Mouse (Mus musculus): ENCODE measurements around the gene Gpr55. TPM values are rescaled to one million over a fixed set of nuclear protein-coding genes. Genes with fewer than 3 reads are reported as not detected.

The Gpr55 gene
- polyA plus RNA-seq, 1 experiment, result 2.1 TPM

GRCm38 (mm10) chr1:85898761-85899387 lies 61.9 kb downstream of the Gpr55 start:
- TF ChIP-seq POLR2A (IDR thresholded peaks at IDR 0.05; ENCODE audit: low read depth, low read length) (no peak), CTCF (IDR thresholded peaks at IDR 0.05; ENCODE audit: extremely low read depth, insufficient read depth, insufficient read length, insufficient replicate concordance) (no peak)
- no peak for DNase-seq (ENCODE audit: low read depth in 1 of 2, low spot score in 2 of 2)
- peaks cover 6% of the 10 kb centered on the region; the same call in 1 of the 2 replicates for H3K4me1 ChIP-seq (ENCODE audit: control insufficient read depth, insufficient read depth, insufficient read length)

GRCm38 (mm10) chr1:85897901-85898760 lies 62.7 kb downstream of the Gpr55 start:
- peaks cover 6% of the 10 kb centered on the region; the same call in 1 of the 2 replicates for H3K4me1 ChIP-seq (ENCODE audit: control insufficient read depth, insufficient read depth, insufficient read length)

More at GRCm38 (mm10) chr1:85898761-85899387, 61.9 kb downstream of the Gpr55 start:
- 81% methylated on average over 12 of the region's 12 CpGs for WGBS
- Histone ChIP-seq H3K27me3 (ENCODE audit: control insufficient read depth, insufficient read depth, low read length) (no peaks in the 10 kb centered on the region), H3K4me3 (ENCODE audit: extremely low read depth, insufficient read depth, insufficient read length) (no peak overlapping the region), H3K27ac (ENCODE audit: insufficient read depth, low read length) (no peak overlapping the region), H3K36me3 (ENCODE audit: control insufficient read depth, insufficient read depth, low read length) (0 out of 2 replicates have a peak, but pooled peaks cover 1% of the 10 kb centered on the region)

DNA sequence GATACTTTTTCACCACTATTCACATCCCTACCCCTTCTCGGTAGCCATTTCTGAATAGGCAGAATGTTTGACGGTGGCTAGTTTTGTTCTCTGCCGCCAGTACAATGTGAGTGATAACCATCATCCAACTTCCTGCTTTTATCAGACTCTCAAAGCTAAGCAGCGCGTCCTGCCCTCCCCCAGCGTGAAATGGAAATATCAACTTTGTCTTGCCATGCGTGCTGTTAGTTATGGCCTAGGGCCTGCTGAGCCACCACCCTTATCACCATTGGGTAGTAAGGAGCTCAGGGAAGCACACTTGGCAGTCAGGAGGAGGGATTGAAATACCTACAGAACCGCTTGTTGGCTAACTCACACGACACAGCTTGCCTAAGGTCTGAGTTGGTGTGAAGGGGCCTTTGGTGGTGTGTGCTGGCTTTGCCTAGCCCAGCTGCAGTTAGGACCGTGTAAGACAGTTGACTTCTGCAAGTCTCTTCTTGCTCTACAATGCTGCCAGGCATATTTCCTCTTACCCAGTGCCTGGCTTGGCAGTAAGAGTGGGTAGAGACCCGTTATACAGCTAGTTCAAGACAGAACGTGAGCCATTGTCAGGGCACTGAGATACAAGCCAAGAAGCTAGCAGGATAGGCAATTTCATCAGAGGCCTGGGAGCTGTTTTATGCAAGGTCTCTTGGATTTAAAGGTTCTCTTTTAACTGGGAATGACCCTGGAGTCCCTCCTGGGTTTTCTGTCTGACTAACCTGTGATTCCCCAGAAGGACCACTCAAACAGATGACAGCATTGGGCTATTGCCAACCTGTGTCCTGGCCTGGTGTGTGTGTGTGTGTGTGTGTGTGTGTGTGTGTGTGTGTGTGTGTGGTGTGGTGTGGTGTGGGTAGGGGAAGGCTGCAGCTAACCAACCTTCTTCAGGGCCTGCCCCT lies 63.8 kb downstream of the Gpr55 start:
- no peak for DNase-seq (ENCODE audit: low read depth in 1 of 2, low spot score in 2 of 2)

More at GRCm38 (mm10) chr1:85897901-85898760, 62.7 kb downstream of the Gpr55 start:
- no peak overlapping the region for H3K4me3 ChIP-seq (ENCODE audit: extremely low read depth, insufficient read depth, insufficient read length)
- no peak for DNase-seq (ENCODE audit: low read depth in 1 of 2, low spot score in 2 of 2)
- H3K36me3 ChIP-seq (ENCODE audit: control insufficient read depth, insufficient read depth, low read length), result no peaks in the 10 kb centered on the region
- H3K27ac ChIP-seq (ENCODE audit: insufficient read depth, low read length), result no peak overlapping the region
- no peaks in the 10 kb centered on the region for H3K27me3 ChIP-seq (ENCODE audit: control insufficient read depth, insufficient read depth, low read length)
- TF ChIP-seq CTCF (IDR thresholded peaks at IDR 0.05; ENCODE audit: extremely low read depth, insufficient read depth, insufficient read length, insufficient replicate concordance) (no peak), POLR2A (IDR thresholded peaks at IDR 0.05; ENCODE audit: low read depth, low read length) (no peak)
- WGBS, result 80% methylated on average over 8 of the region's 8 CpGs

GRCm38 (mm10) chr1:85896110-85896509 lies 64.7 kb downstream of the Gpr55 start:
- Histone ChIP-seq H3K27ac (ENCODE audit: insufficient read depth, low read length) (no peak overlapping the region), H3K4me3 (ENCODE audit: extremely low read depth, insufficient read depth, insufficient read length) (no peak overlapping the region), H3K36me3 (ENCODE audit: control insufficient read depth, insufficient read depth, low read length) (no peaks in the 10 kb centered on the region), H3K4me1 (ENCODE audit: control insufficient read depth, insufficient read depth, insufficient read length) (peaks cover 6% of the 10 kb centered on the region; the same call in 1 of the 2 replicates), H3K27me3 (ENCODE audit: control insufficient read depth, insufficient read depth, low read length) (no peaks in the 10 kb centered on the region)
- TF ChIP-seq POLR2A (IDR thresholded peaks at IDR 0.05; ENCODE audit: low read depth, low read length), result no peak
- no peak for TF ChIP-seq CTCF (IDR thresholded peaks at IDR 0.05; ENCODE audit: extremely low read depth, insufficient read depth, insufficient read length, insufficient replicate concordance)
- 84% methylated on average over 5 of the region's 5 CpGs for WGBS
- no peak for DNase-seq (ENCODE audit: low read depth in 1 of 2, low spot score in 2 of 2)

More for the DNA sequence above, 63.8 kb downstream of the Gpr55 start:
- WGBS, result 45% methylated on average over 12 of the region's 12 CpGs
- no peak overlapping the region for H3K4me3 ChIP-seq (ENCODE audit: extremely low read depth, insufficient read depth, insufficient read length)
- no peaks in the 10 kb centered on the region for H3K27me3 ChIP-seq (ENCODE audit: control insufficient read depth, insufficient read depth, low read length)
- 0 out of 2 replicates have a peak overlapping the region, but pooled peaks have one; percentile 7 for H3K27ac ChIP-seq (ENCODE audit: insufficient read depth, low read length)
- H3K4me1 ChIP-seq (ENCODE audit: control insufficient read depth, insufficient read depth, insufficient read length), result peaks cover 6% of the 10 kb centered on the region; the same call in 1 of the 2 replicates
- no peaks in the 10 kb centered on the region for H3K36me3 ChIP-seq (ENCODE audit: control insufficient read depth, insufficient read depth, low read length)
- TF ChIP-seq POLR2A (IDR thresholded peaks at IDR 0.05; ENCODE audit: low read depth, low read length) (no peak), CTCF (IDR thresholded peaks at IDR 0.05; ENCODE audit: extremely low read depth, insufficient read depth, insufficient read length, insufficient replicate concordance) (no peak)

GRCm38 (mm10) chr1:85895391-85895837 lies 65.4 kb downstream of the Gpr55 start:
- Histone ChIP-seq H3K36me3 (ENCODE audit: control insufficient read depth, insufficient read depth, low read length) (no peaks in the 10 kb centered on the region), H3K4me3 (ENCODE audit: extremely low read depth, insufficient read depth, insufficient read length) (peak overlapping the region; percentile 74), H3K27ac (ENCODE audit: insufficient read depth, low read length) (peak overlapping the region; percentile 64; the same call in 1 of the 2 replicates), H3K4me1 (ENCODE audit: control insufficient read depth, insufficient read depth, insufficient read length) (peaks cover 6% of the 10 kb centered on the region; the same call in 1 of the 2 replicates), H3K27me3 (ENCODE audit: control insufficient read depth, insufficient read depth, low read length) (no peaks in the 10 kb centered on the region)
- peak; percentile 56 to 58 for DNase-seq (ENCODE audit: low read depth in 1 of 2, low spot score in 2 of 2)
- TF ChIP-seq CTCF (IDR thresholded peaks at IDR 0.05; ENCODE audit: extremely low read depth, insufficient read depth, insufficient read length, insufficient replicate concordance), result peak; percentile 48; the same call in 1 of the 2 replicates
- no peak for TF ChIP-seq POLR2A (IDR thresholded peaks at IDR 0.05; ENCODE audit: low read depth, low read length)
- WGBS, result 7% methylated on average over 15 of the region's 15 CpGs

All from spleen, adult 2 months (tissue).